Mouse (Mus musculus) cerebellum, adult (tissue): Measurements from ENCODE around the gene Tbc1d9.
"Not testable (repeated sequence)": the region's sequence is repeated elsewhere in the genome, so short reads cannot be mapped to it uniquely, and the experiment has no call there.

Source experiments
- ATAC-seq: cut with Nextera tagmentation; 2 replicates; pipeline ENCODE4 v1.9.2; 2017; ENCODE audit warnings: mild to moderate bottlenecking, moderate library complexity, mixed read lengths; ENCODE audit not compliant: insufficient number of reproducible peaks, low FRiP score, low TSS enrichment

Tbc1d9 gene

GRCm38 (mm10) chr8:83315084-83315483 lies 149.9 kb downstream of the Tbc1d9 start:
- not testable (repeated sequence) for ATAC-seq

DNA sequence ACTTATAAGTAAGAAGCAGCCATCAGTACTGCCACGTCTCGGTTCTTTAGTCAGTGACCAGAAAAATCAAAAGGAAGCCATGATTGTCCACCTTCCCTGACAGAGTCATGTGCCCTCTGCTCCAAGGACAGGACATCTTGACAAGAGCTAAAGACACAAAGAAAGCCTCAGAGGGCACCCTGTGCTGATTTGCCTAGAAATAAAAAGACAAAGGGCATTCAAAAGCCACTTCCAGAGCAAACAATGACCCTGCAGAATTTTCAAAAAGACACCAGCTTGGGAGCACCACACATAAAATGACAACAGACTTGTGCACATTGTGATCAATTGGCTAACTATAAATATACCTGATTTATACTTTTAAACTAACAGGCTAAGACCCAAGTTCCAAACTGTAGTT lies 150.5 kb downstream of the Tbc1d9 start:
- no peak for ATAC-seq

- no peak for ATAC-seq
Observed at GRCm38 (mm10) chr8:83320543-83320942, 155.4 kb downstream of the Tbc1d9 start.

DNA sequence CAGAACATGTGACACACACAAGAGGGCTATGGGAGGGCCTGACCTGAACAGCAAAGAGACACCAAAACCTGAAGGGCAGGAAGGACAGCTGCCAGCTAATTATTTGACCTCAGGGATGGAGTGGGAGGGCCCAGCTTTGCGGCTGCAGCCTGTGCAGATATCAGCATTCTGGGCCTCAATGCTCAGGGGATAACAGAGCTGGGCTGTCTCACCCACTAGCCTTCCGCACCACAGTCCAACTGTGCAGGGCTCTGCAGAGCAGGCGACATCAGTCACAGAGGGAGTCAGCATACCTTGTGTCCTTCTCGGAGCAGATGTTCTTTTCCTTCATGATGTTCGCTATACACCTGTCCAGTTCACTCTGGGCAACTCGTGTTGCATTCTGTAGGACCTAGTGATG lies 157.2 kb downstream of the Tbc1d9 start:
- no peak for ATAC-seq
